Mouse (Mus musculus): Measurements from ENCODE around the gene Acsl5.

GRCm38 (mm10) chr19:55209084-55209483 is 42.7 kb upstream of the Acsl5 start:
- TF ChIP-seq CTCF (IDR thresholded peaks at IDR 0.05; ENCODE audit: extremely low read depth, insufficient read depth, insufficient read length, insufficient replicate concordance) (no peak), POLR2A (IDR thresholded peaks at IDR 0.05; ENCODE audit: low read depth, low read length) (no peak)
